Mouse (Mus musculus) central nervous system, embryonic 18 days (tissue): ENCODE measurements around the gene Tmem210. TPM values are rescaled to one million over a fixed set of nuclear protein-coding genes. Genes with fewer than 3 reads are reported as not detected.

Experiments
- polyA plus RNA-seq: library from polyadenylated mRNA; depleted of rRNA; stranded (reverse); fragments of >200 nt; gene quantifications from 2 replicates; pipeline ENCODE4 v1.2.3, GENCODE M21; 2012; rRNA removed

The Tmem210 gene
- polyA plus RNA-seq: not detected in 2 replicates

GRCm38 (mm10) chr2:25287927-25288649 lies at the start of gene Tmem210:
Gene Tmem210, plus strand, starts transcription at chr2:25288145.

GRCm38 (mm10) chr2:25242101-25242506 lies 45.8 kb upstream of the Tmem210 start, which contains the start of the genes Rnf208 and Cysrt1:
Gene Rnf208, plus strand, starts transcription at chr2:25242255.
Gene Cysrt1, minus strand, starts transcription at chr2:25242452.

GRCm38 (mm10) chr2:25246183-25247072 lies 41.5 kb upstream of the Tmem210 start, which contains the start of gene AL732309.1:
Gene AL732309.1, minus strand, starts transcription at chr2:25246863.

GRCm38 (mm10) chr2:25255284-25255779 lies 32.6 kb upstream of the Tmem210 start, which contains the start of gene Tmem203:
Gene Tmem203, plus strand, starts transcription at chr2:25255439.

GRCm38 (mm10) chr2:25262291-25262767 lies 25.6 kb upstream of the Tmem210 start, which contains the start of gene Tprn:
Gene Tprn, plus strand, starts transcription at chr2:25262618.

GRCm38 (mm10) chr2:25271827-25272511 lies 16.0 kb upstream of the Tmem210 start, which contains the start of the genes Ssna1 and Anapc2:
Gene Ssna1, minus strand, starts transcription at chr2:25272438.
Gene Anapc2, plus strand, starts transcription at chr2:25272478.

GRCm38 (mm10) chr2:25289651-25290050 lies 1.7 kb downstream of the Tmem210 start, which contains the start of gene Lrrc26:
Gene Lrrc26, plus strand, starts transcription at chr2:25289915.

GRCm38 (mm10) chr2:25318971-25319773 lies 31.2 kb downstream of the Tmem210 start, which contains the start of gene Grin1:
Gene Grin1, minus strand, starts transcription at chr2:25319187.

GRCm38 (mm10) chr2:25332286-25333160 lies 44.6 kb downstream of the Tmem210 start, which contains the start of gene Man1b1:
Gene Man1b1, plus strand, starts transcription at chr2:25332338.

Other genes with a start within 250 kb of the Tmem210 start
- gene Nsmf, start 233.8 kb upstream of the Tmem210 start, polyA plus RNA-seq: 253 and 267 TPM in 2 replicates
- gene Entpd8, start 207.8 kb upstream of the Tmem210 start, polyA plus RNA-seq: 0.16 and 0.28 TPM in 2 replicates
- 0.07 TPM in 1 of 2 replicates, not detected in the other for gene Noxa1, start 193.0 kb upstream of the Tmem210 start, polyA plus RNA-seq
- 26.0 and 28.6 TPM in 2 replicates for gene Nrarp, start 107.4 kb upstream of the Tmem210 start, polyA plus RNA-seq
- gene Tor4a, start 91.3 kb upstream of the Tmem210 start, polyA plus RNA-seq: 1.9 and 2.2 TPM in 2 replicates
- gene Nelfb, start 76.7 kb upstream of the Tmem210 start, polyA plus RNA-seq: 69.1 and 73.7 TPM in 2 replicates
- gene Stpg3, start 73.5 kb upstream of the Tmem210 start, polyA plus RNA-seq: 0.05 TPM in 1 of 2 replicates, not detected in the other
- 0.13 TPM in 2 replicates for gene Fam166a, start 69.4 kb upstream of the Tmem210 start, polyA plus RNA-seq
- 424 and 435 TPM in 2 replicates for gene Tubb4b, start 63.4 kb upstream of the Tmem210 start, polyA plus RNA-seq
- 0.03 TPM in 1 of 2 replicates, not detected in the other for gene Slc34a3, start 53.8 kb upstream of the Tmem210 start, polyA plus RNA-seq
- gene Rnf224, start 51.4 kb upstream of the Tmem210 start, polyA plus RNA-seq: 0.05 TPM in 1 of 2 replicates, not detected in the other
- 126 and 144 TPM in 2 replicates for gene Rnf208, start 45.9 kb upstream of the Tmem210 start, polyA plus RNA-seq
- 0.37 and 3.0 TPM in 2 replicates for gene Cysrt1, start 45.7 kb upstream of the Tmem210 start, polyA plus RNA-seq
- gene AL732309.1, start 41.3 kb upstream of the Tmem210 start, polyA plus RNA-seq: 16.6 and 17.1 TPM in 2 replicates
- gene Tmem203, start 32.7 kb upstream of the Tmem210 start, polyA plus RNA-seq: 22.0 and 25.2 TPM in 2 replicates
- gene Tprn, start 25.5 kb upstream of the Tmem210 start, polyA plus RNA-seq: 6.2 and 6.9 TPM in 2 replicates
- 123 TPM in 2 replicates for gene Ssna1, start 15.7 kb upstream of the Tmem210 start, polyA plus RNA-seq
- gene Anapc2, start 15.7 kb upstream of the Tmem210 start, polyA plus RNA-seq: 107 and 110 TPM in 2 replicates
- 0.05 TPM in 1 of 2 replicates, not detected in the other for gene Lrrc26, start 1.8 kb downstream of the Tmem210 start, polyA plus RNA-seq
- 60.3 and 61.9 TPM in 2 replicates for gene Grin1, start 31.0 kb downstream of the Tmem210 start, polyA plus RNA-seq
- gene Man1b1, start 44.2 kb downstream of the Tmem210 start, polyA plus RNA-seq: 24.1 and 24.3 TPM in 2 replicates
- 40.8 and 43.8 TPM in 2 replicates for gene Dpp7, start 68.2 kb downstream of the Tmem210 start, polyA plus RNA-seq
- 3.7 and 4.6 TPM in 2 replicates for gene Uap1l1, start 77.5 kb downstream of the Tmem210 start, polyA plus RNA-seq
- gene Sapcd2, start 84.2 kb downstream of the Tmem210 start, polyA plus RNA-seq: 16.3 and 17.1 TPM in 2 replicates
- gene Entpd2, start 107.7 kb downstream of the Tmem210 start, polyA plus RNA-seq: 9.8 and 11.4 TPM in 2 replicates
- gene Npdc1, start 111.2 kb downstream of the Tmem210 start, polyA plus RNA-seq: 549 and 616 TPM in 2 replicates
- gene Fut7, start 135.1 kb downstream of the Tmem210 start, polyA plus RNA-seq: 0.20 and 0.26 TPM in 2 replicates
- gene Abca2, start 140.6 kb downstream of the Tmem210 start, polyA plus RNA-seq: 42.3 and 48.1 TPM in 2 replicates
- 0.82 and 3.4 TPM in 2 replicates for gene Clic3, start 168.7 kb downstream of the Tmem210 start, polyA plus RNA-seq
- 155 and 156 TPM in 2 replicates for gene Paxx, start 172.9 kb downstream of the Tmem210 start, polyA plus RNA-seq
- gene Ptgds, start 181.9 kb downstream of the Tmem210 start, polyA plus RNA-seq: 539 and 800 TPM in 2 replicates
- gene Lcn12, start 205.8 kb downstream of the Tmem210 start, polyA plus RNA-seq: not detected in 2 replicates
- 30.0 and 36.6 TPM in 2 replicates for gene Fbxw5, start 212.6 kb downstream of the Tmem210 start, polyA plus RNA-seq
- gene C8g, start 213.6 kb downstream of the Tmem210 start, polyA plus RNA-seq: 2.5 and 4.0 TPM in 2 replicates